Comparison of ENCODE assay signal across 18 mouse cellular contexts in genomic region chr9:45434171-45434570, GRCm38 (mm10). TPM values are rescaled to one million over a fixed set of nuclear protein-coding genes. Genes with fewer than 3 reads are reported as not detected.
DNase-seq lines count a peak whose midpoint lies in the region; ATAC-seq and TF ChIP-seq lines count a peak whose summit lies in the region.
"Had no signal": no experiment of that assay in that cellular context is flagged by ENCODE, and none has a peak within 500 bp of the region (broad histone marks: within the 10 kb centered on the region; RNA-seq: fewer than 3 reads in every experiment).

No protein-coding gene starts in this region.

- H3K4me3 ChIP-seq in hindbrain, embryonic 15.5 days = no peak overlapping the region
- no peak overlapping the region for H3K4me3 ChIP-seq in hindbrain, embryonic 12.5 days
- H3K4me3 ChIP-seq in forebrain, postnatal 0 days (ENCODE audit: low read depth, low read length) = no peak overlapping the region
- H3K4me3 ChIP-seq in olfactory bulb, adult 2 months (ENCODE audit: insufficient read depth, low read depth, low read length) = no peak overlapping the region
- no peak overlapping the region for H3K4me3 ChIP-seq in limb, embryonic 10.5 days
- H3K4me3 ChIP-seq: heart, embryonic 13.5 days had no signal

- peak overlapping the region; percentile 89; the same call in 1 of the 2 replicates for H3K4me2 ChIP-seq in hindbrain, embryonic 15.5 days
- H3K4me2 ChIP-seq in hindbrain, embryonic 12.5 days (replicated peaks) = no peak overlapping the region
- peak overlapping the region; percentile 81 for H3K4me2 ChIP-seq in forebrain, postnatal 0 days (ENCODE audit: low read depth)
- H3K4me2 ChIP-seq: heart, embryonic 13.5 days had no signal

- DNase-seq in right cerebral cortex, postnatal 10 days (ENCODE audit: low spot score in 2 of 2) = peak; percentile 72 to 73
- DNase-seq in right cerebral cortex, postnatal 25 days = no peak
- DNase-seq in forebrain, postnatal 0 days = peak; percentile 69
- DNase-seq in limb, embryonic 10.5 days (ENCODE audit: low spot score) = no peak
- DNase-seq: adrenal gland, adult 8-10 months; cerebellum, adult 9-10 months; embryo, embryonic 11 days; heart, postnatal 4 days; kidney, adult 18-20 months; kidney, postnatal 4 days; lung, adult 2 months; thymus, adult 2 months had no signal

- H3K27ac ChIP-seq in hindbrain, embryonic 15.5 days (replicated peaks) = peak overlapping the region; percentile 81
- H3K27ac ChIP-seq in hindbrain, embryonic 12.5 days = no peak overlapping the region
- H3K27ac ChIP-seq in forebrain, postnatal 0 days (ENCODE audit: low read depth, low read length) = peak overlapping the region; percentile 91
- peak overlapping the region; percentile 88; the same call in 1 of the 2 replicates for H3K27ac ChIP-seq in olfactory bulb, adult 2 months (ENCODE audit: insufficient read depth, low read depth, low read length)
- no peak overlapping the region for H3K27ac ChIP-seq in limb, embryonic 10.5 days
- H3K27ac ChIP-seq: heart, embryonic 13.5 days had no signal

- no peak overlapping the region for H3K9ac ChIP-seq in hindbrain, embryonic 15.5 days
- no peak overlapping the region for H3K9ac ChIP-seq in hindbrain, embryonic 12.5 days
- H3K9ac ChIP-seq in forebrain, postnatal 0 days = peak overlapping the region; percentile 81; the same call in 1 of the 2 replicates
- H3K9ac ChIP-seq: heart, embryonic 13.5 days had no signal

- no peaks in the 10 kb centered on the region for H3K36me3 ChIP-seq in hindbrain, embryonic 15.5 days
- no peaks in the 10 kb centered on the region for H3K36me3 ChIP-seq in hindbrain, embryonic 12.5 days
- H3K36me3 ChIP-seq in forebrain, postnatal 0 days (ENCODE audit: insufficient read depth) = no peaks in the 10 kb centered on the region
- H3K36me3 ChIP-seq in limb, embryonic 10.5 days = no peaks in the 10 kb centered on the region
- H3K36me3 ChIP-seq: heart, embryonic 13.5 days had no signal

- no peak for ATAC-seq in hindbrain, embryonic 15.5 days (ENCODE audit: low FRiP score, low read depth)
- ATAC-seq in hindbrain, embryonic 12.5 days (ENCODE audit: low FRiP score) = no peak
- ATAC-seq in forebrain, postnatal 0 days = no peak

- H3K27me3 ChIP-seq in hindbrain, embryonic 15.5 days = peaks cover 20% of the 10 kb centered on the region; the same call in 1 of the 2 replicates
- peaks cover 45% of the 10 kb centered on the region for H3K27me3 ChIP-seq in hindbrain, embryonic 12.5 days
- H3K27me3 ChIP-seq in forebrain, postnatal 0 days (ENCODE audit: insufficient read depth, low read length) = no peaks in the 10 kb centered on the region
- H3K27me3 ChIP-seq in limb, embryonic 10.5 days (ENCODE audit: low read depth, poor library complexity, severe bottlenecking) = peaks cover 59% of the 10 kb centered on the region

- TF ChIP-seq CTCF in forebrain, postnatal 0 days (IDR thresholded peaks at IDR 0.05; ENCODE audit: low read depth) = no peak
- no peak for TF ChIP-seq CTCF in olfactory bulb, adult 2 months (IDR thresholded peaks at IDR 0.05; ENCODE audit: insufficient read depth, low read depth, low read length)

- H3K4me1 ChIP-seq in hindbrain, embryonic 15.5 days (replicated peaks) = peaks cover 72% of the 10 kb centered on the region
- peaks cover 36% of the 10 kb centered on the region for H3K4me1 ChIP-seq in hindbrain, embryonic 12.5 days
- H3K4me1 ChIP-seq in forebrain, postnatal 0 days (ENCODE audit: insufficient read depth) = peaks cover 40% of the 10 kb centered on the region
- H3K4me1 ChIP-seq in olfactory bulb, adult 2 months (ENCODE audit: control insufficient read depth, insufficient read depth, low read length) = peaks cover 33% of the 10 kb centered on the region
- peaks cover 20% of the 10 kb centered on the region for H3K4me1 ChIP-seq in limb, embryonic 10.5 days

- WGBS in hindbrain, embryonic 15.5 days = 47% methylated on average over 2 of the region's 2 CpGs
- 69% methylated on average over 2 of the region's 2 CpGs for WGBS in hindbrain, embryonic 12.5 days
- 20% methylated on average over 2 of the region's 2 CpGs for WGBS in forebrain, postnatal 0 days
- WGBS in olfactory bulb, adult 2 months = 39% methylated on average over 2 of the region's 2 CpGs
- WGBS in limb, embryonic 10.5 days = 81% methylated on average over 2 of the region's 2 CpGs

- no peaks in the 10 kb centered on the region for H3K9me3 ChIP-seq in hindbrain, embryonic 15.5 days
- no peaks in the 10 kb centered on the region for H3K9me3 ChIP-seq in hindbrain, embryonic 12.5 days (replicated peaks)
- no peaks in the 10 kb centered on the region for H3K9me3 ChIP-seq in forebrain, postnatal 0 days (ENCODE audit: low read length)
- no peaks in the 10 kb centered on the region for H3K9me3 ChIP-seq in limb, embryonic 10.5 days (replicated peaks)
- H3K9me3 ChIP-seq: heart, embryonic 13.5 days had no signal

- no peak for TF ChIP-seq POLR2A in olfactory bulb, adult 2 months (IDR thresholded peaks at IDR 0.05; ENCODE audit: insufficient read depth, low read depth, low read length)

RNA-seq across cellular contexts. Expression of gene Dscaml1, which starts 7.7 kb away (rescaled TPM):
- polyA plus RNA-seq in hindbrain, embryonic 15.5 days (2015; fragmentation: Nextera tagmentation; extraction: Ambion mirVana) = 12.2 and 13.8 TPM in 2 replicates
- polyA plus RNA-seq in hindbrain, embryonic 12.5 days (2016; fragmentation: Nextera tagmentation; extraction: Ambion mirVana) = 2.3 and 4.8 TPM in 2 replicates
- total RNA-seq in forebrain, postnatal 0 days (2014; rRNA removed) = 28.9 and 42.6 TPM in 2 replicates
- polyA plus RNA-seq in forebrain, postnatal 0 days (2015; fragmentation: Nextera tagmentation; extraction: Ambion mirVana) = 13.4 and 19.6 TPM in 2 replicates
- not detected in 2 replicates for polyA plus RNA-seq in olfactory bulb, adult 2 months (2012; ENCODE audit: insufficient read depth, insufficient read length, low replicate concordance, missing spikeins)
- polyA plus RNA-seq in limb, embryonic 10.5 days (2016; fragmentation: Nextera tagmentation; extraction: Ambion mirVana) = 0.15 and 0.30 TPM in 2 replicates
- total RNA-seq: heart, postnatal 4 days; MEL had no signal

RNA-seq across cellular contexts. Expression of gene Fxyd2, which starts 34.7 kb away (rescaled TPM):
- 12.5 and 13.1 TPM in 2 replicates for polyA plus RNA-seq in hindbrain, embryonic 15.5 days (2015; fragmentation: Nextera tagmentation; extraction: Ambion mirVana)
- 1.9 and 2.1 TPM in 2 replicates for polyA plus RNA-seq in hindbrain, embryonic 12.5 days (2016; fragmentation: Nextera tagmentation; extraction: Ambion mirVana)
- total RNA-seq in forebrain, postnatal 0 days (2014; rRNA removed) = 22.6 and 22.7 TPM in 2 replicates
- polyA plus RNA-seq in forebrain, postnatal 0 days (2015; fragmentation: Nextera tagmentation; extraction: Ambion mirVana) = 15.9 and 16.6 TPM in 2 replicates
- polyA plus RNA-seq in olfactory bulb, adult 2 months (2012; ENCODE audit: insufficient read depth, insufficient read length, low replicate concordance, missing spikeins) = not detected in 2 replicates
- polyA plus RNA-seq in limb, embryonic 10.5 days (2016; fragmentation: Nextera tagmentation; extraction: Ambion mirVana) = 0.69 and 0.84 TPM in 2 replicates
- total RNA-seq: liver, adult 2 months; MEL had no signal

Comparison
In these comparisons a context has a peak if more than half of its experiments do, and no peak if none do; other contexts are left out.
1. H3K27ac ChIP-seq: peak in hindbrain, embryonic 15.5 days (single experiment), forebrain, postnatal 0 days (single experiment) and olfactory bulb, adult 2 months (single experiment); none in hindbrain, embryonic 12.5 days (single experiment) and limb, embryonic 10.5 days (single experiment).
2. DNase-seq: peak in right cerebral cortex, postnatal 10 days (2 of 2) and forebrain, postnatal 0 days (single experiment); none in right cerebral cortex, postnatal 25 days (single experiment) and limb, embryonic 10.5 days (single experiment).